Mouse (Mus musculus): ENCODE measurements around the gene Cd300lf. TPM values are rescaled to one million over a fixed set of nuclear protein-coding genes. Genes with fewer than 3 reads are reported as not detected.
A peak's percentile ranks its signal among the peaks of the same experiment; 100 is the strongest.

Gene Cd300lf
- polyA plus RNA-seq, 1 experiment from 2014 or later: 9.3 TPM

- 14% methylated on average over 9 of the region's 9 CpGs for WGBS (ENCODE audit: insufficient replicate concordance)
- H3K4me2 ChIP-seq (ENCODE audit: low read depth, low read length): no peak overlapping the region
These were observed 62.7 kb downstream of the Cd300lf start for GRCm38 (mm10) chr11:115071015-115071551.

GRCm38 (mm10) chr11:115066768-115067167 is 67.0 kb downstream of the Cd300lf start:
- H3K36me3 ChIP-seq (replicated peaks; ENCODE audit: insufficient read depth, low read length): no peaks in the 10 kb centered on the region
- no peaks in the 10 kb centered on the region for H3K4me1 ChIP-seq (ENCODE audit: insufficient read depth)
- no peaks in the 10 kb centered on the region for H3K9me3 ChIP-seq (ENCODE audit: low read length)
- DNase-seq: no peak
- WGBS (ENCODE audit: insufficient replicate concordance): 34% methylated on average over 6 of the region's 6 CpGs
- no peak overlapping the region for H3K27ac ChIP-seq (ENCODE audit: low read depth)
- ATAC-seq: no peak
- H3K9ac ChIP-seq (replicated peaks): no peak overlapping the region
- H3K27me3 ChIP-seq (ENCODE audit: insufficient read depth, low read length): no peaks in the 10 kb centered on the region
- no peak overlapping the region for H3K4me3 ChIP-seq (ENCODE audit: low read depth, low read length)
- no peak overlapping the region for H3K4me2 ChIP-seq (ENCODE audit: low read depth, low read length)
- peak; percentile 32; the same call in 1 of the 2 replicates for TF ChIP-seq CTCF (IDR thresholded peaks at IDR 0.05; ENCODE audit: low read depth)
- TF ChIP-seq EP300 (IDR thresholded peaks at IDR 0.05; ENCODE audit: low read depth): no peak

More at GRCm38 (mm10) chr11:115071015-115071551, 62.7 kb downstream of the Cd300lf start:
- ATAC-seq: no peak
- H3K27ac ChIP-seq (ENCODE audit: low read depth): no peak overlapping the region
- no peaks in the 10 kb centered on the region for H3K27me3 ChIP-seq (ENCODE audit: insufficient read depth, low read length)
- H3K4me3 ChIP-seq (ENCODE audit: low read depth, low read length): no peak overlapping the region
- H3K36me3 ChIP-seq (replicated peaks; ENCODE audit: insufficient read depth, low read length): no peaks in the 10 kb centered on the region
- TF ChIP-seq CTCF (IDR thresholded peaks at IDR 0.05; ENCODE audit: low read depth): no peak
- TF ChIP-seq EP300 (IDR thresholded peaks at IDR 0.05; ENCODE audit: low read depth): no peak
- H3K9me3 ChIP-seq (ENCODE audit: low read length): no peaks in the 10 kb centered on the region
- peaks cover 9% of the 10 kb centered on the region for H3K4me1 ChIP-seq (ENCODE audit: insufficient read depth)
- DNase-seq: no peak
- no peak overlapping the region for H3K9ac ChIP-seq (replicated peaks)

Other genes starting within 250 kb of the Cd300lf start
- gene Cd300a, start 244.0 kb downstream of the Cd300lf start, polyA plus RNA-seq (2015; fragmentation: Nextera tagmentation; extraction: Ambion mirVana): 7.7 and 9.7 TPM in 2 replicates
- 1.8 and 2.5 TPM in 2 replicates for gene Cd300lb, start 199.6 kb downstream of the Cd300lf start, polyA plus RNA-seq (2015; fragmentation: Nextera tagmentation; extraction: Ambion mirVana)
- 0.29 TPM in 1 of 2 replicates, not detected in the other for gene Cd300c, start 164.8 kb downstream of the Cd300lf start, polyA plus RNA-seq (2015; fragmentation: Nextera tagmentation; extraction: Ambion mirVana)
- 2.2 and 2.4 TPM in 2 replicates for gene Cd300ld, start 144.1 kb downstream of the Cd300lf start, polyA plus RNA-seq (2015; fragmentation: Nextera tagmentation; extraction: Ambion mirVana)
- gene Cd300c2, start 132.1 kb downstream of the Cd300lf start, polyA plus RNA-seq (2015; fragmentation: Nextera tagmentation; extraction: Ambion mirVana): 16.3 and 17.3 TPM in 2 replicates
- not detected in 2 replicates for gene Cd300ld2, start 117.8 kb downstream of the Cd300lf start, polyA plus RNA-seq (2015; fragmentation: Nextera tagmentation; extraction: Ambion mirVana)
- not detected in 2 replicates for gene Cd300ld4, start 107.0 kb downstream of the Cd300lf start, polyA plus RNA-seq (2015; fragmentation: Nextera tagmentation; extraction: Ambion mirVana)
- gene Cd300ld5, start 96.2 kb downstream of the Cd300lf start, polyA plus RNA-seq (2015; fragmentation: Nextera tagmentation; extraction: Ambion mirVana): not detected in 2 replicates
- not detected in 2 replicates for gene Cd300ld3, start 85.6 kb downstream of the Cd300lf start, polyA plus RNA-seq (2015; fragmentation: Nextera tagmentation; extraction: Ambion mirVana)
- gene Cd300e, start 71.8 kb downstream of the Cd300lf start, polyA plus RNA-seq (2015; fragmentation: Nextera tagmentation; extraction: Ambion mirVana): 0.98 and 1.1 TPM in 2 replicates
- 2.5 and 3.1 TPM in 2 replicates for gene Rab37, start 42.6 kb downstream of the Cd300lf start, polyA plus RNA-seq (2015; fragmentation: Nextera tagmentation; extraction: Ambion mirVana)
- gene Slc9a3r1, start 29.3 kb upstream of the Cd300lf start, polyA plus RNA-seq (2015; fragmentation: Nextera tagmentation; extraction: Ambion mirVana): 101 and 115 TPM in 2 replicates
- gene Tmem104, start 53.5 kb upstream of the Cd300lf start, polyA plus RNA-seq (2015; fragmentation: Nextera tagmentation; extraction: Ambion mirVana): 5.7 and 7.1 TPM in 2 replicates
- 16.5 and 16.7 TPM in 2 replicates for gene Nat9, start 53.9 kb upstream of the Cd300lf start, polyA plus RNA-seq (2015; fragmentation: Nextera tagmentation; extraction: Ambion mirVana)
- gene Grin2c, start 133.3 kb upstream of the Cd300lf start, polyA plus RNA-seq (2015; fragmentation: Nextera tagmentation; extraction: Ambion mirVana): 0.04 and 0.09 TPM in 2 replicates
- gene Fdxr, start 143.1 kb upstream of the Cd300lf start, polyA plus RNA-seq (2015; fragmentation: Nextera tagmentation; extraction: Ambion mirVana): 7.0 and 7.3 TPM in 2 replicates
- 4.6 and 4.9 TPM in 2 replicates for gene Fads6, start 163.7 kb upstream of the Cd300lf start, polyA plus RNA-seq (2015; fragmentation: Nextera tagmentation; extraction: Ambion mirVana)
- not detected in 2 replicates for gene Otop2, start 173.2 kb upstream of the Cd300lf start, polyA plus RNA-seq (2015; fragmentation: Nextera tagmentation; extraction: Ambion mirVana)
- 0.29 and 0.46 TPM in 2 replicates for gene Ush1g, start 188.0 kb upstream of the Cd300lf start, polyA plus RNA-seq (2015; fragmentation: Nextera tagmentation; extraction: Ambion mirVana)
- gene Otop3, start 200.7 kb upstream of the Cd300lf start, polyA plus RNA-seq (2015; fragmentation: Nextera tagmentation; extraction: Ambion mirVana): not detected in 2 replicates
- 1.1 and 1.2 TPM in 2 replicates for gene Hid1, start 233.8 kb upstream of the Cd300lf start, polyA plus RNA-seq (2015; fragmentation: Nextera tagmentation; extraction: Ambion mirVana)
- 1.3 and 1.5 TPM in 2 replicates for gene Cdr2l, start 247.9 kb upstream of the Cd300lf start, polyA plus RNA-seq (2015; fragmentation: Nextera tagmentation; extraction: Ambion mirVana)